Mouse (Mus musculus) stomach, postnatal 0 days (tissue): ENCODE data around the gene Fgfr2.

ENCODE experiments used
- CTCF ChIP-seq: IDR thresholded peaks from 2 replicates; pipeline ENCODE4 v1.5.1; 2016; ENCODE audit warnings: antibody characterized with exemption, low read depth, mild to moderate bottlenecking, moderate library complexity
- EP300 ChIP-seq: optimal IDR thresholded peaks from 2 replicates; pipeline ENCODE3; 2016; ENCODE audit warnings: antibody characterized with exemption

- TF ChIP-seq CTCF (no peak), EP300 (no peak)
Measured at GRCm38 (mm10) chr7:132321392-132321958, 801.7 kb downstream of the Fgfr2 start.
